Mouse (Mus musculus) c-Kit-negative CD71-positive TER-119-positive erythroid progenitor cells, embryonic 14.5 days (primary cell): ENCODE measurements at regions not wholly inside any gene's neighbourhood (a gene's known extent, or its start where the extent isn't known, plus 50 kb on each side); places are given as distances from the start of the nearest gene placed in this dataset.
A peak's percentile ranks its signal among the peaks of the same experiment; 100 is the strongest.

ENCODE experiments used
- DNase-seq: peaks from one replicate; pipeline ENCODE4 v3.0.0-alpha.2; 2013; ENCODE audit warnings: low read depth, low spot score

- DNase-seq: no peak
These were observed 81.4 kb downstream of the Mtpn start for GRCm38 (mm10) chr6:35458250-35458649.

GRCm38 (mm10) chr6:35445007-35445406, 94.7 kb downstream of the Mtpn start:
- DNase-seq: no peak

GRCm38 (mm10) chr6:35426301-35426700, 100.4 kb upstream of the Fam180a start:
- no peak for DNase-seq

- DNase-seq: no peak
These were observed 98.6 kb upstream of the Fam180a start for GRCm38 (mm10) chr6:35424521-35424920.

GRCm38 (mm10) chr6:35420924-35421323, 95.0 kb upstream of the Fam180a start:
- DNase-seq: no peak

GRCm38 (mm10) chr6:35405044-35405443, 79.1 kb upstream of the Fam180a start:
- no peak for DNase-seq

GRCm38 (mm10) chr6:35403341-35403910, 77.5 kb upstream of the Fam180a start:
- no peak for DNase-seq

- no peak for DNase-seq
These were observed 69.8 kb upstream of the Fam180a start for GRCm38 (mm10) chr6:35395726-35396125.

GRCm38 (mm10) chr6:35388827-35389226, 62.9 kb upstream of the Fam180a start:
- no peak for DNase-seq

GRCm38 (mm10) chr6:35381536-35381935, 55.6 kb upstream of the Fam180a start:
- DNase-seq: no peak

GRCm38 (mm10) chr6:35380721-35381466, 55.0 kb upstream of the Fam180a start:
- DNase-seq: peak; percentile 43

- peak; percentile 64 for DNase-seq
These were observed 53.9 kb upstream of the Fam180a start for GRCm38 (mm10) chr6:35379890-35380289.

GRCm38 (mm10) chr6:35378851-35379250, 52.9 kb upstream of the Fam180a start:
- DNase-seq: no peak

GRCm38 (mm10) chr6:35377535-35377934, 51.6 kb upstream of the Fam180a start:
- DNase-seq: no peak

GRCm38 (mm10) chr6:35376526-35376925, 50.6 kb upstream of the Fam180a start:
- DNase-seq: no peak
